Mouse (Mus musculus) forebrain, embryonic 15.5 days (tissue): ENCODE results near the gene Urah. TPM values are rescaled to one million over a fixed set of nuclear protein-coding genes. Genes with fewer than 3 reads are reported as not detected.

Experiments used
- ATAC-seq: fragments of 200-750 bp; cut with Nextera tagmentation; replicated peaks from 2 replicates; pipeline ENCODE4 v1.8.0; 2017; ENCODE audit warnings: mild to moderate bottlenecking, moderate TSS enrichment, moderate library complexity
- H3K27ac ChIP-seq: fragments of 300-500 bp; sonication (generic); replicated peaks from 2 replicates; pipeline ENCODE4 v1.5.1; 2015; ENCODE audit warnings: mild to moderate bottlenecking, inconsistent platforms
- H3K27me3 ChIP-seq: fragments of 300-500 bp; sonication (generic); 2 replicates; pipeline ENCODE4 v1.6.1; 2015; ENCODE audit warnings: inconsistent platforms
- H3K36me3 ChIP-seq: fragments of 300-500 bp; sonication (generic); 2 replicates; pipeline ENCODE4 v1.6.1; 2015; ENCODE audit warnings: mild to moderate bottlenecking, inconsistent platforms
- H3K4me1 ChIP-seq: fragments of 300-500 bp; sonication (generic); 2 replicates; pipeline ENCODE4 v1.6.1; 2015; ENCODE audit warnings: inconsistent platforms
- H3K4me2 ChIP-seq: fragments of 300-500 bp; sonication (generic); replicated peaks from 2 replicates; pipeline ENCODE4 v1.6.1; 2015; ENCODE audit warnings: mild to moderate bottlenecking, inconsistent platforms
- H3K4me3 ChIP-seq: fragments of 300-500 bp; sonication (generic); 2 replicates; pipeline ENCODE4 v1.5.1; 2015; ENCODE audit warnings: mild to moderate bottlenecking, inconsistent platforms
- H3K9ac ChIP-seq: fragments of 300-500 bp; sonication (generic); replicated peaks from 2 replicates; pipeline ENCODE4 v1.6.1; 2015; ENCODE audit warnings: mild to moderate bottlenecking, inconsistent platforms
- H3K9me3 ChIP-seq: fragments of 300-500 bp; sonication (generic); 2 replicates; pipeline ENCODE4 v1.6.1; 2016; ENCODE audit warnings: inconsistent platforms
- WGBS: fragments of 180-500 bp; shearing (Covaris S2); methylation state at CpG from one replicate; pipeline ENCODE4 v1.1.7; 2015; ENCODE audit warnings: mixed read lengths; 5-methylcytosine and 5-hydroxymethylcytosine counted together
- polyA plus RNA-seq: library from polyadenylated mRNA; unstranded; fragments of >200 nt; fragmentation: Nextera tagmentation; extraction: Ambion mirVana; gene quantifications from 2 replicates; pipeline ENCODE4 v1.2.1, GENCODE M21; 2015

Gene Urah
- polyA plus RNA-seq, 1 experiment from 2014 or later = not detected

DNA sequence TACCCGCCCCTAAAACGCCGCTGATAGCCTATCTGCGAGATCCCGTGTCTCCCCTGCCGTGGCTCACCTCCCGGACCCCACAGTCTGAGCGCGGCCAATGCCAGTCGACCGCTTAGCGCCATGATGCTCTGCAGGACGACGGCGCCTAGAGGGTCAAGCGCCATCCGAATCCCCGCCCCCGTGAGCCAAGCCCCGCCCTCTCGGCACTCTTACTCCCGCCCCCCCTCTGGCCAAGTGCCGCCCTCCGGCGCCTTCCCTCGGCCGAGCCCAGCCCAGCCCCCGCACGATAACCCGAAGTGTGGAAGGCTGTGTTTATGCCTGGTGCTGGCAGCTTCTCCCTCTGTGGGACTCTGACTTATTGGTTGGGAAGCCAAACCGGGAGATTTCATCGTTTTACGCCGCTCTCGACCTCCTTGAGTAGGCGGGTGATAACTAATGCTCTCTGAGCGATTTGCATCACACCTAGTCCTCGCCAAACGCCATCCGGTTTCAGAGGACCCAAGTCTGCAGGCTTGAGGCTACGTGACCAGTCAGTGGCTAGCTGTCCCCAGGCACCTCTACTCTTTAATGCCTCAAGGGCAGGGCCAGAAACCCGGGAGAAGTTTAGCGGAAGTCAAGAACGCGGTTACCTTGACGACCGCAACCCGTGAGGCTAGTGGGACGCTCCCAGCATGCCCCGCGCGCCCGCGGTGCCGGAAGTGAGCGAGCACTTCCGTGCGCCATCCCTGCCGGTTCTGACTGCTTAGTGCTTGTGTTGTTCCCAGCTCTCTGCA, 47.1 kb downstream of the Urah start, which contains the start of the genes Psmd13 and Sirt3:
Psmd13 (plus strand) TSS at position 273 of the 773 bp plus-strand sequence.
Sirt3 (minus strand) TSS at position 614 of the 773 bp plus-strand sequence.
- Histone ChIP-seq H3K4me2 (peak within 1 kb of the TSS; percentile 82), H3K27me3 (no peaks in the 10 kb centered on the region), H3K36me3 (peaks cover 14% of the 10 kb centered on the region), H3K9ac (peak within 1 kb of the TSS; percentile 86), H3K4me3 (peak within 1 kb of the TSS; percentile 97), H3K9me3 (no peaks in the 10 kb centered on the region), H3K4me1 (peaks cover 17% of the 10 kb centered on the region), H3K27ac (peak within 1 kb of the TSS; percentile 92)
- under 1% methylated on average over 57 of the region's 59 CpGs for WGBS
- ATAC-seq = peak; percentile 98

DNA sequence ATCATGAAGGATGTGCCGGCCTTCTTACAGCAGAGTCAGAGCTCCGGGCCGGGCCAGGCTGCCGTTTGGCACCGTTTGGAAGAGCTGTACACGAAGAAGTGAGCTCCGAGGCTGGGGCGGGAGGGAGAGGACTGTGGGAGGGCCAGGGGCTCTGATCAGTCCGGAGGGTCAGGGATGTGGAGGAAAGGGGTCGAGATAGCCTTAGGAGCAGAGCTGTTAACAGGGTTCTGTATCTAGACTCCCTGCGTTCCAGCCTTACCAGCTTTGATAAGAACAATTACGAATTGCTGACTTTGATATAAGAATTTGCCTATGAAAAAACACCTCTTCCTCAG, 47.6 kb downstream of the Urah start:
- Histone ChIP-seq H3K4me2 (peak overlapping the region; percentile 82), H3K4me3 (peak overlapping the region; percentile 97), H3K36me3 (peaks cover 19% of the 10 kb centered on the region), H3K9ac (peak overlapping the region; percentile 86), H3K27me3 (no peaks in the 10 kb centered on the region), H3K4me1 (peaks cover 17% of the 10 kb centered on the region), H3K9me3 (no peaks in the 10 kb centered on the region), H3K27ac (peak overlapping the region; percentile 92)
- ATAC-seq = peak; percentile 64; the same call in 1 of the 2 replicates
- WGBS = under 1% methylated on average over 12 of the region's 12 CpGs

Other genes with a start within 250 kb of the Urah start
- gene Olfr46, start 233.7 kb upstream of the Urah start, polyA plus RNA-seq = 0.03 TPM in 1 of 2 replicates, not detected in the other
- gene Olfr61, start 206.0 kb upstream of the Urah start, polyA plus RNA-seq = not detected in 2 replicates
- not detected in 2 replicates for gene Olfr53, start 188.6 kb upstream of the Urah start, polyA plus RNA-seq
- 0.01 TPM in 1 of 2 replicates, not detected in the other for gene Olfr539, start 175.1 kb upstream of the Urah start, polyA plus RNA-seq
- gene Olfr45, start 153.1 kb upstream of the Urah start, polyA plus RNA-seq = not detected in 2 replicates
- not detected in 2 replicates for gene Olfr541, start 137.8 kb upstream of the Urah start, polyA plus RNA-seq
- gene Cyp2e1, start 71.3 kb upstream of the Urah start, polyA plus RNA-seq = not detected in 2 replicates
- 0.13 and 0.55 TPM in 2 replicates for gene Syce1, start 47.2 kb upstream of the Urah start, polyA plus RNA-seq
- 11.1 and 12.7 TPM in 2 replicates for gene Zfp941, start 12.8 kb upstream of the Urah start, polyA plus RNA-seq
- gene Scgb1c1, start 10.5 kb downstream of the Urah start, polyA plus RNA-seq = not detected in 2 replicates
- 0.10 TPM in 1 of 2 replicates, not detected in the other for gene Odf3, start 12.8 kb downstream of the Urah start, polyA plus RNA-seq
- not detected in 2 replicates for gene Gm45785, start 21.3 kb downstream of the Urah start, polyA plus RNA-seq
- gene Ric8a, start 21.9 kb downstream of the Urah start, polyA plus RNA-seq = 91.2 and 96.9 TPM in 2 replicates
- 44.3 and 46.9 TPM in 2 replicates for gene Bet1l, start 22.6 kb downstream of the Urah start, polyA plus RNA-seq
- gene Psmd13, start 47.0 kb downstream of the Urah start, polyA plus RNA-seq = 283 and 287 TPM in 2 replicates
- gene Sirt3, start 47.3 kb downstream of the Urah start, polyA plus RNA-seq = 33.6 and 36.5 TPM in 2 replicates
- gene Cox8b, start 65.4 kb downstream of the Urah start, polyA plus RNA-seq = not detected in 2 replicates
- gene Nlrp6, start 85.9 kb downstream of the Urah start, polyA plus RNA-seq = 0.24 and 0.28 TPM in 2 replicates
- gene Pgghg, start 106.4 kb downstream of the Urah start, polyA plus RNA-seq = 8.5 and 8.7 TPM in 2 replicates
- gene Ifitm5, start 115.3 kb downstream of the Urah start, polyA plus RNA-seq = 0.51 and 0.70 TPM in 2 replicates
- gene Gm45717, start 120.9 kb downstream of the Urah start, polyA plus RNA-seq = not detected in 2 replicates
- 126 and 142 TPM in 2 replicates for gene Ifitm2, start 121.0 kb downstream of the Urah start, polyA plus RNA-seq
- gene Ifitm1, start 132.2 kb downstream of the Urah start, polyA plus RNA-seq = 6.5 and 7.6 TPM in 2 replicates
- 21.7 and 24.9 TPM in 2 replicates for gene Ifitm3, start 175.8 kb downstream of the Urah start, polyA plus RNA-seq
- gene Ifitm6, start 182.9 kb downstream of the Urah start, polyA plus RNA-seq = not detected in 2 replicates
- gene Gm17387, start 194.1 kb downstream of the Urah start, polyA plus RNA-seq = not detected in 2 replicates
- gene B4galnt4, start 226.1 kb downstream of the Urah start, polyA plus RNA-seq = 47.3 and 50.0 TPM in 2 replicates
- gene Pkp3, start 243.2 kb downstream of the Urah start, polyA plus RNA-seq = not detected in 2 replicates